Mouse (Mus musculus) liver, adult 2 months (tissue): ENCODE data around the gene Kcnt2.

Experiments used
- CTCF ChIP-seq: fragments of 200-500 bp; IDR thresholded peaks from 2 replicates; pipeline ENCODE4 v1.5.1; 2011; ENCODE audit warnings: low read depth, low read length, control low read depth
- POLR2A ChIP-seq: fragments of 200-500 bp; IDR thresholded peaks from 2 replicates; pipeline ENCODE4 v1.6.1; 2011; ENCODE audit warnings: low read length, control low read depth; ENCODE audit not compliant: insufficient read depth; ENCODE audit errors: extremely low read depth

GRCm38 (mm10) chr1:140225221-140225620, 20.7 kb upstream of the Kcnt2 start:
- no peak for TF ChIP-seq POLR2A
- TF ChIP-seq CTCF, result no peak
